Mouse (Mus musculus) CH12.LX (cell line): ENCODE data around the gene Foxg1. TPM values are rescaled to one million over a fixed set of nuclear protein-coding genes. Genes with fewer than 3 reads are reported as not detected.

Experiments used
- DNase-seq: peaks from one replicate; pipeline ENCODE4 v3.0.0-alpha.2; 2013; ENCODE audit errors: extremely low read depth
- H3K27ac ChIP-seq: 2 replicates; pipeline ENCODE4 v1.5.1; 2012; ENCODE audit warnings: low read depth, mild to moderate bottlenecking, control low read depth, moderate library complexity; ENCODE audit not compliant: insufficient read depth
- H3K27me3 ChIP-seq: replicated peaks from 2 replicates; pipeline ENCODE3; 2012; ENCODE audit warnings: inconsistent platforms
- H3K36me3 ChIP-seq, 2 experiments: replicated peaks in 1 of 2; 2 replicates each; pipeline versions ENCODE3 to v1.6.1; 2012; ENCODE audit warnings: inconsistent platforms in 1 of 2, low read length in 1 of 2, mild to moderate bottlenecking in 1 of 2, mixed read lengths in 1 of 2, moderate library complexity in 1 of 2; ENCODE audit not compliant: control insufficient read depth in 1 of 2, insufficient read depth in 1 of 2
- H3K4me1 ChIP-seq, 2 experiments: 2 replicates each; pipeline ENCODE4 v1.6.1; 2012; ENCODE audit warnings: inconsistent platforms in 1 of 2, moderate library complexity in 1 of 2; ENCODE audit not compliant: insufficient read depth in 2 of 2, control insufficient read depth in 1 of 2
- H3K4me2 ChIP-seq: 2 replicates; pipeline ENCODE4 v1.6.1; 2012; ENCODE audit warnings: low read depth, mild to moderate bottlenecking, control low read depth; ENCODE audit not compliant: poor library complexity, insufficient read depth, severe bottlenecking
- H3K4me3 ChIP-seq, 3 experiments: fragments of 150-350 bp in 1 of 3; sonication (generic) in 1 of 3; replicated peaks in 1 of 3; 2 replicates each; pipeline versions ENCODE3 to v1.5.1; 2011 to 2012; ENCODE audit warnings: low read depth in 2 of 3, low read length in 2 of 3, mild to moderate bottlenecking in 2 of 3, moderate library complexity in 2 of 3, control low read depth in 1 of 3, improper control_type of control experiment in 1 of 3, inconsistent platforms in 1 of 3, mixed read lengths in 1 of 3; ENCODE audit not compliant: poor library complexity in 1 of 3
- H3K79me2 ChIP-seq: replicated peaks from 2 replicates; pipeline ENCODE4 v1.6.1; 2012; ENCODE audit warnings: mild to moderate bottlenecking, moderate library complexity; ENCODE audit not compliant: control insufficient read depth, poor library complexity, insufficient read depth, severe bottlenecking; ENCODE audit errors: extremely low read depth
- H3K9ac ChIP-seq: 2 replicates; pipeline ENCODE4 v1.6.1; 2012; ENCODE audit warnings: low read depth, mild to moderate bottlenecking, control low read depth, moderate library complexity; ENCODE audit not compliant: insufficient read depth
- H3K9me3 ChIP-seq: replicated peaks from 2 replicates; pipeline ENCODE3; 2012; ENCODE audit warnings: low read length, inconsistent platforms, mixed read lengths
- ELF1 ChIP-seq: IDR thresholded peaks from 2 replicates; pipeline ENCODE4 v1.6.1; 2014; ENCODE audit warnings: low read depth, mild to moderate bottlenecking, inconsistent platforms, low read length, improper control_type of control experiment
- GABPA ChIP-seq: IDR thresholded peaks from 2 replicates; pipeline ENCODE4 v1.6.1; 2012; ENCODE audit warnings: low read depth, low read length, improper control_type of control experiment, inconsistent platforms; ENCODE audit not compliant: insufficient replicate concordance
- HCFC1 ChIP-seq: IDR thresholded peaks from 2 replicates; pipeline ENCODE4 v1.6.1; 2012; ENCODE audit warnings: low read depth, mild to moderate bottlenecking, inconsistent platforms, low read length, improper control_type of control experiment
- IRF4 ChIP-seq: IDR thresholded peaks from 2 replicates; pipeline ENCODE4 v1.6.1; 2014; ENCODE audit warnings: low read depth, mild to moderate bottlenecking, inconsistent platforms, low read length, improper control_type of control experiment
- JUN ChIP-seq: IDR thresholded peaks from 2 replicates; pipeline ENCODE4 v1.6.1; 2011; ENCODE audit warnings: low read depth, mild to moderate bottlenecking, low read length, improper control_type of control experiment, moderate library complexity; ENCODE audit not compliant: insufficient read depth
- MAFK ChIP-seq: IDR thresholded peaks from 2 replicates; pipeline ENCODE4 v1.6.1; 2011; ENCODE audit warnings: low read length, improper control_type of control experiment; ENCODE audit not compliant: insufficient replicate concordance
- MAX ChIP-seq: IDR thresholded peaks from 2 replicates; pipeline ENCODE4 v1.6.1; 2011; ENCODE audit warnings: low read length, improper control_type of control experiment
- MAZ ChIP-seq: IDR thresholded peaks from 2 replicates; pipeline ENCODE4 v1.6.1; 2012; ENCODE audit warnings: low read depth, mild to moderate bottlenecking, inconsistent platforms, low read length, improper control_type of control experiment, moderate library complexity
- NELFE ChIP-seq: IDR thresholded peaks from 2 replicates; pipeline ENCODE4 v1.6.1; 2011; ENCODE audit warnings: low read depth, low read length, improper control_type of control experiment
- PAX5 ChIP-seq: IDR thresholded peaks from 2 replicates; pipeline ENCODE4 v1.6.1; 2012; ENCODE audit warnings: low read length, inconsistent platforms, mixed read lengths
- POLR2AphosphoS2 ChIP-seq: IDR thresholded peaks from 2 replicates; pipeline ENCODE4 v1.6.1; 2011; ENCODE audit warnings: low read depth, low read length, improper control_type of control experiment
- RAD21 ChIP-seq: IDR thresholded peaks from 2 replicates; pipeline ENCODE4 v1.6.1; 2011; ENCODE audit warnings: low read depth, mild to moderate bottlenecking, low read length, improper control_type of control experiment, moderate library complexity
- TBP ChIP-seq: conservative IDR thresholded peaks from 2 replicates; pipeline ENCODE4 v1.6.1; 2011; ENCODE audit warnings: low read depth, low read length, improper control_type of control experiment
- ZC3H11A ChIP-seq: IDR thresholded peaks from 2 replicates; pipeline ENCODE4 v1.6.1; 2012; ENCODE audit warnings: low read depth, mild to moderate bottlenecking, inconsistent platforms, low read length, improper control_type of control experiment
- dilution Hi-C: fragments of 300-500 bp; cut with MboI; formaldehyde crosslinking; loops from 2 replicates; pipeline ENCODE4 v1.14.3; 2020; ENCODE audit warnings: low sequenced_read_pairs; ENCODE audit not compliant: extremely low pct_unique_long_range_greater_than_20kb, extremely low pct_ligation_motif_present
- in situ Hi-C: fragments of 300-500 bp; cut with MboI; formaldehyde crosslinking; loops from 3 replicates; pipeline ENCODE4 v1.14.3; 2019; ENCODE audit warnings: low sequenced_read_pairs, low pct_ligation_motif_present, low pct_unique_long_range_greater_than_20kb, mixed read lengths
- polyA plus RNA-seq: library from polyadenylated mRNA; unstranded; fragments of >175 nt; gene quantifications from 2 replicates; pipeline ENCODE4 v1.2.1, GENCODE M21; 2012; ENCODE audit warnings: low read depth; ENCODE audit not compliant: insufficient read length
- total RNA-seq, 2 experiments: library from RNA; depleted of rRNA; stranded (reverse); fragments of 300-350 nt in 1 of 2; fragments of >200 nt in 1 of 2; gene quantifications; 2 replicates each; pipeline ENCODE4 v1.2.3; 2012 to 2014

Gene Foxg1
- total and polyA plus RNA-seq, 3 experiments, result not detected

GRCm38 (mm10) chr12:49383521-49384133, 1.2 kb downstream of the Foxg1 start (continued):
- TF ChIP-seq NELFE, result no peak
- TF ChIP-seq MAZ, result no peak

GRCm38 (mm10) chr12:49384295-49384875, 1.9 kb downstream of the Foxg1 start:
- no peaks in the 10 kb centered on the region for H3K79me2 ChIP-seq
- no peaks in the 10 kb centered on the region for H3K36me3 ChIP-seq
- no peak overlapping the region for H3K9ac ChIP-seq
- H3K4me2 ChIP-seq, result no peak overlapping the region
- no peak for DNase-seq
- TF ChIP-seq NELFE (no peak), ELF1 (no peak), ZC3H11A (no peak), PAX5 (no peak), MAX (no peak)
- TF ChIP-seq, all 38 proteins: peak for 0
- H3K4me1 ChIP-seq, result no peaks in the 10 kb centered on the region
- in situ Hi-C loops, result no loop called here
- no peak overlapping the region for H3K4me3 ChIP-seq
- dilution Hi-C loops, result no loop called here
- no peak overlapping the region for H3K27ac ChIP-seq
- no peaks in the 10 kb centered on the region for H3K27me3 ChIP-seq
- peaks cover 38% of the 10 kb centered on the region for H3K9me3 ChIP-seq

- Histone ChIP-seq H3K9me3 (peaks cover 37% of the 10 kb centered on the region), H3K27me3 (no peaks in the 10 kb centered on the region), H3K36me3 (no peaks in the 10 kb centered on the region), H3K4me3 (no peak within 1 kb of the TSS), H3K79me2 (no peaks in the 10 kb centered on the region), H3K9ac (no peak within 1 kb of the TSS), H3K4me2 (no peak within 1 kb of the TSS), H3K27ac (no peak within 1 kb of the TSS), H3K4me1 (no peaks in the 10 kb centered on the region)
- TF ChIP-seq POLR2AphosphoS2, result no peak
- TF ChIP-seq JUN, result no peak
- TF ChIP-seq RAD21, result no peak
- no peak for TF ChIP-seq MAZ
- no peak for TF ChIP-seq ELF1
- TF ChIP-seq IRF4, result no peak
- TF ChIP-seq TBP, result no peak
- TF ChIP-seq MAFK, result no peak
- no peak for TF ChIP-seq HCFC1
- TF ChIP-seq GABPA, result no peak
- DNase-seq, result no peak
- in situ Hi-C loops, result no loop called here
- dilution Hi-C loops, result no loop called here
Measured at GRCm38 (mm10) chr12:49384876-49385630, 2.6 kb downstream of the Foxg1 start, which contains the start of gene Gm43517. Gm43517 (plus strand) TSS chr12:49385174.
